Mouse (Mus musculus) kidney, adult 2 months (tissue): ENCODE results near the gene Gcfc2.

Source experiments
- CTCF ChIP-seq: fragments of 200-500 bp; conservative IDR thresholded peaks from 2 replicates; pipeline ENCODE4 v1.5.1; 2011; ENCODE audit warnings: low read depth, mild to moderate bottlenecking, control low read depth, low read length, moderate library complexity, mixed read lengths; ENCODE audit not compliant: insufficient read depth, insufficient read length
- POLR2A ChIP-seq: fragments of 200-500 bp; IDR thresholded peaks from one replicate; pipeline ENCODE4 v1.6.1; 2011; ENCODE audit warnings: low read depth, low read length, control low read depth

GRCm38 (mm10) chr6:81924304-81924703, 835 bp downstream of the Gcfc2 start:
- TF ChIP-seq CTCF (no peak), POLR2A (no peak)
